Mouse (Mus musculus): ENCODE data around the gene Zp1.

Zp1 gene

GRCm38 (mm10) chr19:10924220-10924619 is 3.8 kb upstream of the Zp1 start:
- in situ Hi-C loops (cut with MboI, MseI) = no loop called here

GRCm38 (mm10) chr19:10921058-10921457 is 626 bp upstream of the Zp1 start:
- in situ Hi-C loops (cut with MboI, MseI) = no loop called here

DNA sequence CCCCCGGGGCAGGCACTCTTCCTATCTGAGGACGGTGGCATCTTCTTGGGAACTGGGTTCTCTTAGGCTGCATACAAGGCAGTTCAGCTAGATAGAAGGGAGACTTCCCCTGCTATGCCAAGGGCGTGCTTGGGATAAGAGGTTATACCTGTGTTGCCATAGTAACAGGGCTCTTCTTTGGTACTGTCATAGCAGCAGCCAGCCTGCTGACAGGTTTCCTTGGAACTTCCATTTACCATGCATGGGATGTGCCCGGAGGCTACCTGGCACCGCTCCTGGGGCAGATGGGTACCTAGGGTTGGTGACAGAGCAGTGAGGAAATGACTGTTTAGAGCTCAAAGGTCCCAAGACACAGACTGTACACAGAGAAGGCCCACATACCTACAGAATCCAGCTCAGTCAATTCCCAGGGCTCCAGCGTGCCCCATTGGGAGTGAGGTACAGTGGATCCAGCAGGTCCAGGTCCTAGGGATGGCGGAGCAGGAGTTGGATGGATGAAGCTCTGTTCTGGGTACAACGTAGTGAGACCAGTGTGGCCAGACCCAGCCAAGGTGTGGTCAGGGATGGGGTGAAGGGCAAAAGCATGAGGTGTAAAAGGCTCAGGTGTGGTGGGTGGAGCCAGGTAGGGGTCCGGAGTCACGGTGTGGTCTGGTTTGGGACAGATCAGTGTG is 2.0 kb downstream of the Zp1 start:
- in situ Hi-C loops (cut with MboI, MseI) = loop anchor here (5.0 kb wide), 1 partner anchor 66 kb away; no protein-coding TSS in a partner anchor

DNA sequence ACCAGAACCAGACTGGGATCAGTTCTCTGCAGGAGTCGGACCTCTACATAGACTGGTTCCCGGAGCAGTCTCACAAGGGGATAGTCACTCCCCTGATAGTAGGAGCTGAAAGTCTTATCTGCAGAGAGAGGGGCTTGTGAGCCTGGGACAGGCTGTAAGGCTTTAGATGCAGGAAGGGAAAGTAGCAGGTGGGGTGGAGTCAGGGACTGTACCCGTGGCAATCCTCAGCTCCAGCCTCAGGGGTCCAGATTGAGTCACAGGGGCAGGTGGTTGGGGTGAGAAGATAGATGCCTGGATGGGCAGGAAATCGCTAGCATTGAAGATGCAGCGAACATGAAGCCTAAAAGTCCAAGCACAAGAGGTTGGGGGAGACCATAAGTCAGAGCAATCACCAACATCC is 3.9 kb downstream of the Zp1 start:
- in situ Hi-C loops (cut with MboI, MseI) = loop anchor here (5.0 kb wide), 1 partner anchor 64 kb away; no protein-coding TSS in a partner anchor

DNA sequence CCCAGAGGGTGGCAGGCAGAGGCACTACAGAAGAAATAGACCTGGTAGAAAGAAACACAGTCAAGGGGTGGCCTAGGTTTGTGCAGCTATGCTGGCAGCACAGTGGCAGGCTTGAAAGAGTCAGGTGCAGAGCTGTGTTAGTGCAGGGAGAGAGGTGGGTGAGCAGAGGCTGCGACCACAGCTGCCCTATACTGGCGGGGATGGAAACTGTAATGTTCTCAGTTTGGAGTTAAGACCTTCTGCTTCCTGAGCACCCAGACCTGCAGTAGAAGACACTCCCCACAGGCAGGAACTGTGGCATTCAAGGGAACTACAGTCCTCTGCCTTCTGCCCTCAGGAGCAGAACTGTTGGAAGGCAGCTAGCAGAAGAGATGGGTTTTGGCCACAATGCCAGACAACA is 5.6 kb downstream of the Zp1 start:
- in situ Hi-C loops (cut with MboI, MseI) = loop anchor here (5.0 kb wide), 1 partner anchor 63 kb away; no protein-coding TSS in a partner anchor

DNA sequence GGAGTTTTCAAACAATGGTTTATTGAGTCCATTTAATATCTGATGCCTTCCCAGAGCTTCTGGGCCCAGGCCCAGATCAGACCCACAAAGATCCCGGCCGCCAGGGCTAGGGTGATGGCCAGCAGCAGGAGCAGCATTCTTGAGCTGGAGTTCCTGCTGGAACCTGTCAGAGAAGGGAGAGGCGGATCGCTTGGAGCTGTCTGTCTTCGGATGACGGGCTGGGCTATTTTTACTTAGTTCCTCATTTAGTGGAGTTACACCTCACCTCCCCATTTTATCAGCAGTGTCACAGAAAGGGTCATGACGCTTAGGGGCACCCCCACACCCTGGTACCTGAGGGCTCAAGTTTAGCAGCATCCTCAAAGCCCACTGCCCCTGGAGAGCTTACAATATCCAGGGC is 6.1 kb downstream of the Zp1 start:
- in situ Hi-C loops (cut with MboI, MseI) = no loop called here

DNA sequence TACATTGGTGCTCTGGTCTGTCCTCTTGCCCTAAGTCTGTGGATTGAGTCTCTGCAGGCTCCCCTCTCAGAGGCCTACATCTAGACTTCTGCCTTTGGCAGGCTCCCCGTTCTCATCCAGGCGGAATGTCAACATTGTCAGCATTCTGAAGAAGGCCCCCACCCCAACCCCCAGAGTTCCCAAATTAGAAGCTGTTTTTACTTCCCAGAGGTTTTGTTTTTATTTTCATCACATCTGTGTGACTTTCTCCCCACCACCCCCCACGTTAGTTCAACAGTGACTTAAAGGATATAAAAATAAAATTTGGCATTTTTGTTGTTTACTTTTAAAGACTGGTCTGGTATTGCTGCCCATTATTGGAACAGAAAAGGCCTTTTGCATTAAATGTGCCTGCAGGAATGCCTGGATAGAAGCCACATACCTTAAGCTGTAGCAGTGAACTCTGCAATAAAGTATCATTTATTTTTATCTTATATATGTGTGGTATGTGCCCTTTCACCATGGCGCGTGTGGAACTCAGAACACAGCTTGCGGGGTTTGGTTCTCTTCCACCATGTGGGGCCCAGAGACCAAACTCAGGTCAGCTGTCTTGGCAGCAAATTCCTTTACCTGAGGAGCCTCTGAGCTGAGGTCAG is 11.2 kb downstream of the Zp1 start:
- in situ Hi-C loops (cut with MboI, MseI) = no loop called here

DNA sequence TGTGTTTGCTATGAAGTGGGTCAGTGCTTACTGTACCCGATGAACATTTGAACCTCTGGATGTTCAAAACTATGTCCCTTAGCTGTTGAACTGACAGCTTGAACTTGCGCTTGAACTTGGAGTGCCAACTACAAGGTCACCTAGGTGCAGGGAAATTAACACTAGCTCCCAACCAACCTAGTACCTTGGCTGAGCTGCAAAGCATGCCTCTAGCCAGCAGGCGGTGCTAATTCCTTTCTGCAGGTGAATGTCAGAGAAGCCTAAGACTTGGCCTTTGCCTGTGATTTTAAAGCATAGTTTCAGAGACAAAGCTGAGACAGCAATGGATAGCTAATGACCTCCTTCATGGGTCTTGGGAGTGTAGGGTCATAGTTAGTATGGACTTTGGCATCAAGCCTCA is 12.5 kb downstream of the Zp1 start:
- in situ Hi-C loops (cut with MboI, MseI) = no loop called here

DNA sequence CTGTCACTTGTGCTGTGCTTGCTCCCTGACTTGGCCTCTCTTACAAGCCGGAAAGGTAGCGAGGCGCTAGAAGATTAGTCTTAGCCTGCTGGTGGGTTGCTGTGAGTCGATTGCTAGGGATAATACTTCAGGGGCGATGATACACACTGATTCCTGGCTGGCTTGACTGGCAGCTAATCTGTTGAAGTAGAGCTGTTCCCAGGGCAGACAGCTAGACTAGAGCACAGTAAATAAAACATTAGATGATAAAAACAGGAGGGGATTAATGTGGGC is 14.8 kb downstream of the Zp1 start:
- in situ Hi-C loops (cut with MboI, MseI) = no loop called here

GRCm38 (mm10) chr19:10904927-10905727 is 15.3 kb downstream of the Zp1 start:
- in situ Hi-C loops (cut with MboI, MseI) = no loop called here

- in situ Hi-C loops (cut with MboI, MseI) = no loop called here
Measured at GRCm38 (mm10) chr19:10904512-10904911, 15.9 kb downstream of the Zp1 start.

DNA sequence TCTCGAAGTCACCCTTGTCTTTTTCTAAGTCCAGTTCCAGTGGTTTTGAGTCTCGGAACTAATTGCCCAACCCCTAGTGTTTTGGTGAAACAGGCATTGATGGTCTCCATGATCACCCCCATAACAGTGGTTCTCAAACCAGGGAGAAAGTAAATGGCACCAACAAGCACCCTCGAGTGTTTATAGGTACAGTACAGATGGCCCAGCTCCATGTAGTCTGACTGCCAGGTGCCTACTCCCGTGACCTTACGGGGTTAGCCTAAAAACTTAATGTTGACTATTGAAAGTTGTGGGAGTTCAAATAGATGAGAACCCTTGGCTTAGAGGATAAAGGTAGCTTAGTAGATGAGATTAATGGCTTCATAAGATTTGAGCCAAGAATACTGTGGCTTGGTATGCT is 19.4 kb downstream of the Zp1 start:
- in situ Hi-C loops (cut with MboI, MseI) = no loop called here

GRCm38 (mm10) chr19:10900315-10900714 is 20.1 kb downstream of the Zp1 start:
- in situ Hi-C loops (cut with MboI, MseI) = no loop called here

- in situ Hi-C loops (cut with MboI, MseI) = no loop called here
Measured at GRCm38 (mm10) chr19:10897491-10897890, 22.9 kb downstream of the Zp1 start.

- in situ Hi-C loops (cut with MboI, MseI) = no loop called here
Measured at GRCm38 (mm10) chr19:10896849-10897248, 23.6 kb downstream of the Zp1 start.

DNA sequence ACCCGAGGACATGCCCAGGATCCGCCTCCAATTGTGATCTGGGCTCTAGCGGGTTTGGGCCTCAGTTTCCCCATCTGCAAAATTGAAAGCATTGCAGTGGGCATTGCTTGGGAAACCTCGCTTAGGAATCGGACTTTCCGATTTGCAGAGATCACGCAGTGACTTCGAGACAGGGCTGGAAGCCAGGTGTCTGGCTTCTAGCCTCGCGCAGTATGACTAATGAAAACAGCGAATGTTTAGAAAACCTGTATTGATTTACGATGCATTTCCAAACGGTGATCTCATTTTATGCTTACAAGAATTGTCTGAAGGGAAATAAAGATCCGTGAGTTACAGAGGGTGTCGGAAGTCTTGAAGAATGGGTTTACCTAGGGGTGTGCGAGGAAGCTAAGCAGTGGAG is 24.7 kb downstream of the Zp1 start:
- in situ Hi-C loops (cut with MboI, MseI) = no loop called here

- in situ Hi-C loops (cut with MboI, MseI) = no loop called here
Measured at GRCm38 (mm10) chr19:10895016-10895528, 25.4 kb downstream of the Zp1 start, which contains the start of gene Prpf19. Gene Prpf19, plus strand, starts transcription at chr19:10895231.

- in situ Hi-C loops (cut with MboI, MseI) = no loop called here
Measured at GRCm38 (mm10) chr19:10892201-10892600, 28.2 kb downstream of the Zp1 start.

DNA sequence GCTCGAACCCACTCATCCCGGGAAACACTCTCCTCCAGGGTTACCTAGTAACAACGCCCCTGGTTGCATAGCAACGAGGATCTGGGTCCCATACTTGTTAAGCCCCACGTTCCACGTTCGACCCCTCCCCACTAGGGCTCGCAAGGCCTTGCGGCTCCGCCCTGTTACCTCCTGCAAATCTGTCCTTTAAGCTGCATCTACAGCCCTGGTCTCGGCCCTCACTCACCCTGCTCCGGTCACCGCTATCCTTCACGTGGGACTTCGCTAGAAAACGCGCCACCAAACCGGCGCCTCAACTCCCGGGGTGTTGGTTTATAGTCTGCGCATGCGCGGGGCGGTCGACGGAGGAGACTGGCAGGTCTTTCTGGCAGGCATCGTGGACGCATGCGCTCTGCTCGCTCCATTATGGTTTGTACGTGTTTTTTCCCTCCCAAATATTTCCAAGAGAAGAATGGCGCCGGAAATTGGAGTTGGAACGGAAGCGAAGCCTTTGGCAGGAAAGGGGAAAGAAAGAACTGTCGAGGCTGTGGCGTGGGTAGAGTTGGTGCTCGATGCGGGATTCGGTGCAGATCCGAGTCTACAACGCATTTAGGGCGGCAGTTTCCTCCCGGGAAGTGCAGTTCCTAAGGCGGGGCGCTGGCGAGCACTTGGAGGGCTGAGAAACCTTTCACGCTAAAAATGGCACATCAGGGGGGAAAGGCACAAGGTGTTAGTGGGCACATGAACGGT is 38.8 kb downstream of the Zp1 start, which contains the start of gene Tmem109:
TSS of gene Tmem109 (minus strand) at position 576 of the 729 bp plus-strand sequence.
- in situ Hi-C loops (cut with MboI, MseI) = no loop called here

GRCm38 (mm10) chr19:10880975-10881425 is 39.4 kb downstream of the Zp1 start:
- in situ Hi-C loops (cut with MboI, MseI) = no loop called here

GRCm38 (mm10) chr19:10880085-10880974 is 40.1 kb downstream of the Zp1 start:
- in situ Hi-C loops (cut with MboI, MseI) = no loop called here

Measured in T-helper 2 cell (primary cell).